Mouse (Mus musculus) testis, postnatal 14 days (tissue): ENCODE measurements around the gene Rnpep.
"Not testable (repeated sequence)": the region's sequence is repeated elsewhere in the genome, so short reads cannot be mapped to it uniquely, and the experiment has no call there.

Experiments used
- DNase-seq: peaks from one replicate; pipeline ENCODE4 v3.0.0; 2021; ENCODE audit warnings: low spot score

Rnpep gene

GRCm38 (mm10) chr1:135258380-135259127, 25.3 kb downstream of the Rnpep start, which contains the start of gene Elf3:
Gene Elf3 (minus strand): TSS chr1:135258568.
- DNase-seq: peak; percentile 62

GRCm38 (mm10) chr1:135256299-135256698, 27.6 kb downstream of the Rnpep start:
- DNase-seq: peak; percentile 40

- no peak for DNase-seq
Measured at GRCm38 (mm10) chr1:135252854-135253253, 31.0 kb downstream of the Rnpep start.

- DNase-seq: no peak
Measured at GRCm38 (mm10) chr1:135251405-135251804, 32.5 kb downstream of the Rnpep start.

GRCm38 (mm10) chr1:135250706-135251105, 33.2 kb downstream of the Rnpep start:
- no peak for DNase-seq

GRCm38 (mm10) chr1:135248434-135248850, 35.4 kb downstream of the Rnpep start:
- peak; percentile 57 for DNase-seq

GRCm38 (mm10) chr1:135244014-135244413, 39.9 kb downstream of the Rnpep start:
- no peak for DNase-seq

- DNase-seq: not testable (repeated sequence)
Measured at GRCm38 (mm10) chr1:135240206-135240605, 43.7 kb downstream of the Rnpep start.

GRCm38 (mm10) chr1:135237131-135237851, 46.6 kb downstream of the Rnpep start:
- peak; percentile 39 for DNase-seq

- no peak for DNase-seq
Measured at GRCm38 (mm10) chr1:135234771-135235170, 49.1 kb downstream of the Rnpep start.

GRCm38 (mm10) chr1:135233961-135234360, 49.9 kb downstream of the Rnpep start:
- DNase-seq: no peak

- not testable (repeated sequence) for DNase-seq
Measured at GRCm38 (mm10) chr1:135231878-135232277, 52.0 kb downstream of the Rnpep start.

GRCm38 (mm10) chr1:135227339-135227950, 56.4 kb downstream of the Rnpep start:
- DNase-seq: peak; percentile 55

GRCm38 (mm10) chr1:135224981-135225604, 58.8 kb downstream of the Rnpep start:
- DNase-seq: no peak

- DNase-seq: no peak
Measured at GRCm38 (mm10) chr1:135224147-135224546, 59.7 kb downstream of the Rnpep start.

- no peak for DNase-seq
Measured at GRCm38 (mm10) chr1:135217607-135218233, 66.2 kb downstream of the Rnpep start.

- DNase-seq: no peak
Measured at GRCm38 (mm10) chr1:135213772-135214640, 69.9 kb downstream of the Rnpep start.
